Mouse (Mus musculus) thymus, postnatal 10 days (tissue): ENCODE results near the gene Bmpr1a.

ENCODE experiments used
- DNase-seq, 2 experiments: peaks; one replicate each; pipeline ENCODE4 v3.0.0; 2021; ENCODE audit warnings: low spot score in 2 of 2

Gene Bmpr1a

DNA sequence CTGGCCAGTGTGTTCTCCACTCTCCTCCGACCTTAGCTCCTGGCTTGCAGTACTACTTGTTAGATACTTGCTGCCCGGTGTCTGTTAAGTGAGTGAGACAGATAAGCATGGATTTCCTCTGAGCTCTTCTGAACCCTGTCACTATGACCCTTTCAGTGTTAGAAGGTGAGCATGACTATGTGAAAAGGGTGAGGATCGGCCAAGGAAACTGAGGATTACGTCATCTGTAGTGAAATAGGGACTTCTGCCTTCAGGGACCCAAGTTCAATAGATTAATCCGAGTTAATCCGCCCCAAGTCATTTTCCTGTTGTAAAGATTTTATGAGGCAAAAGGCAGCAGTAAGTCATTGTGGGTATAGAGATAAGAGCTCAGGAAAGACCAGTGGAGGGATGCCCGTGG is 2.2 kb upstream of the Bmpr1a start:
- no peak for DNase-seq

DNA sequence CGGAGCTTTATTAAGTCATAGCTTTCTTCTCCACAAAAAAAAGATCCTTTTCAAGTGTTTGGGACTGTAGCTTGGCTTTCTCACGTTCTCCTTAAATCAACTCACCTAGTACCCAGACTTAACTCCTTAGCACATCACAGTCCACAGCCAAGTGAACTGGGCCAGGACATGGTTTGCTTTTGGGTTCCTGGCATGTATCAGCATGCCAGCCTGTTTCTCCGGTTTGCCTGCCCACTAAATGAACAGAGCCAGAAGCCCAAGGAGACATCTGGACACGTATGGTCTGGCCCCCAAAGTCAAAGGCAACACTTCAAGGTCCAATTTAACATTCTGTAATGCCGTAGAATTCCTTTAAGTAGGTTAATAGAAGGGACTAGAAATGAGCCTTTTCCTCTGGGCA is 1.2 kb upstream of the Bmpr1a start:
- no peak for DNase-seq

DNA sequence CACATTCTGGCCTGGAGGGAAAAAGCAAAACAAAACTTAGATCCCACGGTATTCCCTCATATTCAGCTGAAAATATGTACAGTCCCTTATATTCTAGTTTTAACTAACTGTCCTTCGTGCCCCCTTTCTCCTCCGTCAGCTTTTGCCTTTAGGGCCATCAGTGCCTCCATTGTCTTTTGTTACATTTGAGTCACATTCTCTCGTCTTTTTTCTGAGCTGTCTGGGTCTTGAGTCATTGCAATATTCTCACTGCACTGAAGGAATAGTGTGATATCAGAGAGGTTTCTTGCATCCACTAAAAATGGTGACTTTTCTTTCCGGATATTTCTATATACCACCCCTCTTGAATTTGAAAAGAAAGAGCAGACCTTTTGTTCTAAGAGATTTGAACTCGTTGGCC is 618 bp upstream of the Bmpr1a start:
- no peak for DNase-seq

DNA sequence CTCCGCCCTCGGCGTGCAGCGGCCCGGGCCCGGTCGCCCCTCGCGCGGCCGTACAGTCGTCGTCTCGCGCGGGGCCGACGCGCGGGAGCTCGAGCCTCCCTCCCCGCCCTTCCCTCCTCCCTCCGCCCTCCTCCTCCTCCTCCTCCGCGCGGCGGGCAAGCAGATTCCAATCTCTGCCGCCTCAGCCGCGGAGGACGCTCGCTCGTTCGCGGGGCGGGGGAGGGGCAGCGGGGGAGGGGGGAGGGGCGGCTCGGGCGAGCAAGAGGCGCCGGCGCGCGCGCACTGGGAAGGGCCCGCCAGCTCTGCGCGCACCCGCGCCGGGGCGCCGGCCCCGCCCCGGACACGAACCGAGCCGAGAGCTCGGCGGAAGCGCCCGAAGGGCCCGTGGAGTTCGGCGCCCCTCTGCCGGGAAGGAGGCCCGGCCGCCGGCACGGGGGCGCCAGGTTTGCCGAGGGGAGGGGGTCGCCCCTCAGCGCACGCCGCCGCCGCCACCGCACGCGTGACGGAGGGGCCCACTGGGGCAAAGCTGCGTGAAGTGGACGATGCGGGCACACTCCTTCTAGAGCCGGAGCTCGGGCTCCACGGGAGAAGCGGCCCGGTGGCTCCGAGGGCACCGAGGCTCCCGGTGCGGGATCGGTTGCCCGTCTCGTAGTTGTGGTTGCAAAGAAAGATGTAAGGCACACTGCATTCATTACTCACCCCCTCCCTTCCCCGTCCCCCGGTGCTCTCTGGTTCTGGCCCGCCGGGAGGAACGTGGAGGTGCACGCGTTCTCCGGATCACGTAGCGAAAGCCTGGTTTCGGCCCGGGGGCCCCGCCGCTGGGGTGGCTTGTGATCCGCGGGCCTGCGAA is 441 bp downstream of the Bmpr1a start:
- DNase-seq: peak; percentile 61 to 80

DNA sequence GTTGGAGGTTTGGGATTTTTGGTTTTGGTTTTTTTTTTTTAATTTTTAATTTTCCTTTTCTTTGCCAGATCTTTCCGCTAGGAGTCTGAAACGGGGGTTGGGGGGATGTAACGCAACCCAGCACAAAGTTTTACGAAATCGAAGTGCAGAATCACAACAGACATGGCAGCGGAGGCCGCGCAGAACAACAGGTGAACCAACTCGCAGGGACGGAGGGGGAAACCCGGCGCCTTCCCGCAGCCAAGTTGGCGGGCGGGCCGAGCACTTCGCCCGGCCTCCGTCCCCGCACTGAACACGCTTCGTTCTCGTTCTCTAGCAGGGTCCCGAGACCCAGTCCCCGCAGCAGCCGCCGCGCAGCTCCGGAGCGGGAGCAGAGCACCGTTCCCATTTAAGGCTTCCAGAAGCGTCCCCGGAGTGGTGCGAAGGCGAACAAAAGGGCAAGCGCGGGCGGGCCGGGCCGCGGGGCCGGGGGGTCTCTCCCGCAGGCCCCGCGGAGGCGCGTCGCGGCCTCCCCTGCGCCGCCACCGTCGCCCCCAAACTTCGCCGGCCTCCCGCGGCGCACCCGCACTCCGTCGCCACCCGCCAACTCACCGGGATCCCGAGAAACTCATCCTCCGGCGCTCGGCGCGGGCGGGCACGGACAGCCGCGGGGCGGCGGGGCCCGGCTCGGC is 1.2 kb downstream of the Bmpr1a start:
- DNase-seq: peak in 1 of 2 experiments; percentile 15

DNA sequence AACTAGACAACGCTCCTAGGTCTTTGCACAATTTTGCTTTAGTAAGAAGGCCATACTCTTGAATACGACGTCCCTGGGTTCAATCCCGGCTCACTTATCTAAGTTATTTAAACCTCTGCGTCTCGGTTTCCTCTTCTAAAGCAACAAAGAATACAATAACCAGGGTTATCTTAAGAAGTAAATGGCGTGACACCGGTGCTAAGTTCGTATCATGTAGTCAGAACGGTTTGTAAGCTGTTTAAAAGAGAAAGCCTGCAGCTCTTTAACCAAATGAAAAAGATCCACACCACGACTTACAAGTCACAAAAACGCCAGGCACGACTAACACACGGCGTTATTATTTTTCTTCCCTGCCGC is 1.7 kb downstream of the Bmpr1a start:
- DNase-seq: no peak

DNA sequence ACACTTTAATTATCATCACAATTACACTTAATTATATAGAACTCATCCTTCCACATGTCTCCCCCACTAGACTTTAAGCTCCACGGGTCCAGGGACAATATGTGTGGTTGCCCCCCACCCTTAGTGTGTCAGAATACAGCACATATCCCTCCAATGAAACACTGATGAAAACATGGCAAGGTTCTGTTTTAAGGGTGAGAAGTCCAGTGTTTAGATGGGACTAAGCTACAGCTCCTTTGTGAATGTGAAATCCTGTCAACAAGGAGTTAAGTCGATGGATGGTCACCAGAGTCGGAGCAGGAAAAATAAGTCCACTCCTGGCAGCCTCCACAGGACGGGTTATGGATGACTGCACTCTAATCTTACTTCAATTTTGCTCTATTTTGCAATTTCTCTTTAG is 2.8 kb downstream of the Bmpr1a start:
- DNase-seq: no peak

DNA sequence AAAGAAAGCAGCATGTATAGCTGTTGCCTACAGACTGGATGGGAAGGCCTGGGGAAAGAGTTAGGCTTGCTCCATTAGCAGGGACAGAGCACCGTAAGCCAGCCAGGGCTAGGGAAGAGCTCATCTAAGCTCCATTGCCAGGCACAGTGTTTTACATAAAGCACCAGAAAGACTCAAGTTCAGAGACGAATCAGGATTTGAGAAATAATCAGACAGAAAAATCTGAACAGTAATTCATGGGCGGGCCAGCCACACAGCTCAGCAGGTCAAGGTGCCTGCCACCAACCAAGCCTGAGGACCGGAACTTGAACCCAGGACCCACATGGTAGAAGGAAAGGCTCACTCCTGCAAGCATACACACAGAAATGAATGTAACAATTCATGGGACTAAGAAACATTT is 3.5 kb downstream of the Bmpr1a start:
- no peak for DNase-seq

DNA sequence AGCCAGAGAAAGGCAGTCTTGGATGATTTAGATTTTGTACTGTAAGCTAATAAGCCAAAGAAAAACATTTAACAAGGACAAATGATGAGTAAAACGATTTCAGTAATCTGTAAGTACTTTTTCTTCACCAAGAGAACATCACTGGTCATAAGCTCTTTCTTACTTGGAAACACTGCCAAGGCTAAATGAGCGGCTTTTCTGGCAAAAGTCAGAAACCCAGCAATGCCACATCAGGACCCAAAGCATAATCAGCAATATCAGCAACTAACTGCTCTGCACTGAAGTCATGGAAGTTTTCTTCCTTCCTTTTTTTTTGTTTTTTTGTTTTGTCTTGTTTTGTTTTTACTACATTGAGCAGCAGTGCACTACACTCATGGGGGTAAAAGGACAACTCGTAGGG is 5.8 kb downstream of the Bmpr1a start:
- no peak for DNase-seq

DNA sequence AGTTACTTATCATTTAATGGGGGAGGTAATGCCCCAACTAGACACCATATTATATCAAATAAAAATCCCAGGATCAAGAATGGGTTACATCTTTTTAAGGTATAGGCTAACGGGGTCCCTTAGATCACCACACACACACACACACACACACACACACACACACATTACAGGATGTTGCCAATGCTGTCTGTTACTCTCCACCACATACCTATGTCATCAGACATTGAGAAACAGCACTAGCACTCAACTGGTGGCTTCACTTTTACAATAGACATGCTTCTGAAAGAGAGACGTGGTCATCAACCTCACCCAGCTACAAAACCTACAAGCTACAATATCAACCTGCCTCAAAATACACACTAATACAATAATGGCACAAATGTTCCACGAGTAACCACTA is 9.5 kb downstream of the Bmpr1a start:
- DNase-seq: no peak

DNA sequence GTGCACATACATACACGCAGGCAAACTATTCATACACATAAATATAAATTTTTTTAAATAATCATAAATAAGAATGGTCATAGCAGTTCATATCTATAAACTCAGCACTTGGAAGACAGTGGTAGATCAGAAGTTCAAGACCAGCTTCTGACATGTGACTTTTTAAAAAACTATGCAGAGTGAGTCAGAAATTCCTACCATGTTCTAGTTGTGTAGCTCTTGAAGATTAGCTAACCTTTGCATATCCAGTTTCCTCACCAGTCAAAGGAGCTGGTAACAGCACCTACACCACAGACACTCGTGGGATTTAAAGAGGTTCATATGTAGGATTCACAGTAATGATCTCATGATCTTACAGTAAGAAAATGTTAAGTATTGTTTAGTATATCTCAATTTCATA is 10.5 kb downstream of the Bmpr1a start:
- no peak for DNase-seq

DNA sequence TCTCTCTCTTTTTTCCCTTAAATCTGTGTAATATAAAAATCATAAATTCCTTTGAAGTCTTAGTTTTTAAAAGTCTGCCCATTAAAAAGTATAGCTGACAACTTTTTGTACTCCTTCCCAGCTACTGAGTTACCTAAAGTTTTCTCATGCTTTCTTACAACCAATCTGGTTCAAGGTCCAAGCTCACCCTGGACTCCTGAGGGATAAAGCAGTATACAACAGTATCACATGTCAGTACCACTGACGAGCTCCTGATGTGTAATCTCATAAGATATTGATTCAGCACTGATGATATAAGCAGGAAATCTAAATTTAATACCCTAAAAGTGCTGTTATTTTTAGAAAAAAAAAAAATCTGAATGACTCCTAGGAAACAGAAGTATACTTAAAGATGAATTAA is 12.2 kb downstream of the Bmpr1a start:
- no peak for DNase-seq

DNA sequence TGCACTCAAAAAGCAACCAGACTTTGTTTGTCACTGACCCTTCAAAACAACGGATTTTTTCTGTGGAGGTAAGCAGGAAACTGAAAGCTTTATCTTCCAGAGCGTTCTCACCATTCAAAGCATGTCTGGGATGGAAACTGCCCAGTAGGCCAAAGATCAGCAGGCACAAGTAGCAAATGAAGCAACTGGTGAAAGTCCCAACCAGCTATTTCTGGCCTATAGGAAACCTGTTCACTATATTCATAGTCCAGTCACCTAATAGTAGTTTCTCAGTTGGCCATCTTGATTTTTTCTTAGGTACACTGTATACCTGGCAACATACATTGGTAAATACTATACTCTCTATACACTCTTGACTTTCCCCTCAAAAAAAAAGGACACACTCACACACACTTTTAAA is 13.2 kb downstream of the Bmpr1a start:
- no peak for DNase-seq

DNA sequence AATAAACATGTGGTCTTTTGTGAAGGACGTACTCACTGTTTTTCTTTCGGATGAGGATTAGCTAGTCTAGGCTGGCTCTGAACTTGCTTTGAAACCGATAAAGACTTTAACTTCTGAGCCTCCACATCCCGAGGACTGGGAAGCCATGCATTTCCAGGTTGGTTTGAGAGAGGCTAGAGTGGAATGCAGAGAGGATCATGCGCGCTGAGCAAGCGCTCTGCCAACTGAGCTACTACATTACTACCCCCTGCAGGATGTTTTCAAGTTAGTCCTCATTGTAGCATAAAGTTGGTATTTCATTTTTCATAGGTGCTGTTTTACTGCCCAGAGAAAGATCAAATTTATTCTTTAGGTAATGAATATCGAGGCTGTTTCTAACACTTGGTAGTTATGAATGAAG is 17.0 kb downstream of the Bmpr1a start:
- DNase-seq: no peak

DNA sequence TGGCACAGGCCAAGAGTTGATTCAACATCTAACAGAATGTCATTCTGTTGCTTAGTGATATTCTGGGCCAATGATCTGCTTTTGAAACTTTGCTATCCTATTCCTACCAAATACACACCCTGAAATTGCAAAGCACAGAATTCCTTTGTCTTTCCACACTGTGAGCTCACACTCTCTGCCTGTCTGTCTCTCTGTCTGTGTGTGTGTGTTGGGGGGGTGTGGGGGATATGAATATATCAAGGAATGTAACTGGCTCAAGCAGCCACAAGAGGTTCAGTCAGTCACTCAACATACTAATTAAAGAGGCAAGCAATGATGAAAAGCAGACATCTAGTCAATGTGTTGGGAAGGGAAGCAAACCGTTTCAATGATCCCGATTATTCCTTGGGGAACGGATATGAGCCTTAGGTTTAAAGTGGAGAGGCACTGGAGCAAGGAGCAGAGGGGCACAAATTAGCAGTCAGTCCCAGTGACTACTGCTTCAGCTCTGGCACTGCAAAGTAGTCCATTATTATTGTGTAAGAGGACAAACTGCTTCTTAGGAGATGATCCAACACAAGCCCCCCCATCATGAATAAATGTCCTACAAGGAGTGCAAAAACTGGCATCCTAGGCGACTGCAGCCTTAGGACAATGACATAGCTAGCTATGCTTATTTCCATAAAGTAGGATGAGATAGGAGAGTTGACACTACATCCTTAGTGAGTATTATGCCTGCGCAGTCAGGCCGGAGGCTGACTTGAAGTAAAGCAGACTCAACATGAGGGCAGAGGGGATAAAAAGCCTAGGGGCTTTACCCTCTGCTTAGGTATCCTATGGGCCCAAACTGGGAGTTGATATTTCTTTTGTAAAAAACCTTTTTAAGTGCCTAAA is 19.4 kb downstream of the Bmpr1a start:
- DNase-seq: no peak

DNA sequence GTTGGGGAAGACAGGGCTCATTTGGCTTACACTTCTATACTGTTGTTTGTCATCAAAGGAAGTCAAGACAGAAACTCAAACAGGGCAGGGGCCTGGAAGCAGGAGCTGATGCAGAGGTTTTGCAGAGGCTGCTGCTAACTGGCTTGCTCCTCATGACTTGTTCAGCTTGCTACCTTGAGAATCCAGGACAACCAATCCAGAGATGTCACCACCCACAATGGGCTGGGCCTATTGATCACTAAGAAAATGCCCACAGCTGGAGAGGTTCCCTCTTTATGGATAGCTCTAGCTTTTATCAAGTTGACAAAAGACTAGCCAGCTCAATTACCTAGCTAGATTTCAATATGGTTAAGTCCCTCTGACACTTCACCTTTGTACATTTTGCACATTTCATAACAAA is 31.6 kb downstream of the Bmpr1a start:
- no peak for DNase-seq

DNA sequence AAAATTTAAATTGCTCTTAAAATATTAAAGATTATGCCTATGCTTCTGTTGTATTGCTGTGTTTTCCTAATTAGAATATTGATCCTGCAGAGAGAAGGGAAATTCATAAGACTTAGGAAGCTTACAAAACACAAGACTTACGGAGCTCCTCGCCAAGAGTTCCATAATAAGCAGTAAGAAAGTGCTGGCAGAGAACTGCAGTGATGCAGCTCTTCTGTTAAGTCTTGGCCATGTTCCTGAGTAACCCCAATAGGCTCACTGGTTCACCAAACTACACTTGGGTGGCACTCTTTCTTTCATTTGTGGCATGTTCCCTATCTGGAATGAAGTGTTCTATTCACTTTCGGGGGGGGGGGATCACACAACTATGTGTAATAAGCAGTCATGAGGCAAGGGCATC is 36.9 kb downstream of the Bmpr1a start:
- no peak for DNase-seq

DNA sequence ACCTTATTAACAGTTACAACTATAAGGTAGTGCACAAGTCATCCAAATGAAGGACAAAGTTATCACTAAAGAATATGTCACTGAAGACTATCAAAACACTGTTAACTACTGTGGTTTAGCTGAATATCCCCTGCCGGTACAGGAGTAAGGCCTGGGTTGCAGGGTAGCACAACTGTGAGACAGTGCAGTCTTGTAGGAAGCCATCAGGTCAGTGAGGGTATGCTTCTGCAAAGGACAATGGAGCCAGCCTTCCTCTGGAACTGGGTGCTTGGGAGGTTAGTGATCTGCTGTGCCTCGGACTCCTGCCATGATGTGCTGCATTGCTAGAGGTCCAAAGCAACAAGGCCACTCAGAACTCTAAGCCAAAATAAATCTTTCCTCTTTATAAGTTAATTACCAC is 43.8 kb downstream of the Bmpr1a start:
- no peak for DNase-seq

DNA sequence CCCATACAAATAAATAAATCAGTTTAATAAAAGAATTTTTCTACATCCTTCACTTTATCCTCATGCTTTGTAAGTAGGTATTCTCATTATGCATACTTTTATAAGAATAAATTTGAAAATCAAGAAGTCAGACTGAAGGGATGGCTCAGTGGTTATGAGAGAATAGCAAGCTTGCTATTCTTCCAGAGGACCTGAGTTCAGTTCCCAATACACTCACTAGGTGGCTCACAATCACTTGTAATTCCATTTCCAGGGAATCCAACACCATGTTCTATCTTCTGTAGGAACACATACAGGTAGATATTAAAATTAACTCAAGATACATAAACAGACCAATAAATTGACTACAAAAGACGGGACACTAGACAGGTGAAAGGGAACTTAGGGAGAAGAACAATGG is 44.3 kb downstream of the Bmpr1a start:
- DNase-seq: no peak

DNA sequence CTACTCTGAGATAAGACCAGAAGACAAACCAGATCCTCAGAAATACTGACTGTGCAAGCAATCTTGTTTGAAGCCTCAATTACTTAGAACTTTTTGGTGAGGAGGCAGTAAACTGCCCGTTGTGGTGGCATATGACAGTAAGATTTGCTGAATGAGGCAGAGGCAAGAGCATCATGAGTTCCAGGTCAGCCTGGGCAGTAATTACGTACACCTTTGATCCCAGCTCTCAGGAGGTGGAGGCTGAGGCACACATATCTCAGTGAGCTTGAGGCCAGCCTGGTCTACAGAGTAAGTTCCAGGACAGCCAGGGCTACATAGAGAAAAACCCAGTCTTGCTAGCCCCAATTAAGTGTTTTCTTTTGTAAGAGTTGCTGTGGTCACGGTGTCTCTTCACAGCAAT is 48.9 kb downstream of the Bmpr1a start:
- no peak for DNase-seq

DNA sequence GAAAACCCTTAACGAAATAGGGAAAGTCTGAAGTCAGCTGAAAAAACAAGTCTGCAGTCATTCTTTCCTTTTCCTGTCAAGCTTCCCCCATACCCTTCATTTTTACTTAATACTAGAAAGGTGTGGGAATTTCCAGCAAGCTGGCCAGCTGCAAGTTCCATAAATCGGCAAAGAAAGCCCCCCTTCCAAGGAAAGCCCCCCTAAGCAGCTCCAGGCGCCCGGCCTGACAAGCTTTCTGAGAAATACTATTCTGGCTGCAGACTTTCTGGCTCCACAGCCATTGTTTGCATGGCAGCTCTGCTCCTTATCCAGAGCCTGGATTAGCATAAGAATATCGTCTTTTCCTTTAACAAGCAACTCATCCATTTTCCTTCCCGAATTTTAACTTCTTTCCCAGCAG is 49.5 kb downstream of the Bmpr1a start:
- no peak for DNase-seq

DNA sequence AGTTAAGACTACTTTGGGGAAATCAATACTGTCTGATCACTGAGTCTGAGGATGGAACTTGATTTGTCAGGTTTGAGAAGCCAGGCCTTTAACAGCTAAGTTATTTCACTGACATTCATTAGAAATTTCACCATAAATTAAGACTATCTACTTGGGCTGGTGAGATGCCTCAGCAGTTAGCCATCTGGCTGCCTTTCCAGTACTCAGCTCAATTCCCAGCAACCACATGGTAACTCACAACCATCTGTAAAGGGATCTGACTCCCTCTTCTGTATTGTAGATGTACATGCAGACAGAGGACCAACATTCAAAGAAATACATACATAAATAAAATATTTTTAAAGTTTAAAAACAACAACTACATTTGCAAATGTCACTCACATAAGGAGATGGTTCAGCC is 51.3 kb downstream of the Bmpr1a start:
- no peak for DNase-seq

DNA sequence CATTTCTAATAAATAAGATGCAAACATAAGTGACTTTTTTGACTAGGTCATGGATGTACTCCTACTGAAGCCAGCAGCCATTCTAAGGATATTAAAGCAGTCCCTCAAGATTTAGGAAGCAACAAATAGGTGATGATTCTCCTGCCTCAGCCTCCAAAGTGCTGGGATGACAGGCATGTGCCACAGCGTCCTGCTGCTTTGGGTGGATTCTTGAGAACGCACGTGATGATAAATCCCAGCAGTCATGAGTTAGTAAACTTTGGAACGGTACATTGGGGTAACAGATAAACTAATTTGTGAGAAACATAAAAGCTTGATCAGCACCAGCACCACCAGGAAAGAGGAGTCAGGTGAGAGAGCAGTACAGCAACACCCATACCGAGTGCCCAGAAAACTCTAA is 52.7 kb downstream of the Bmpr1a start:
- DNase-seq: no peak
